Mouse (Mus musculus) hindbrain, embryonic 12.5 days (tissue): ENCODE results near the gene Pif1. TPM values are rescaled to one million over a fixed set of nuclear protein-coding genes. Genes with fewer than 3 reads are reported as not detected.

Source experiments
- ATAC-seq: fragments of 200-750 bp; cut with Nextera tagmentation; 2 replicates; pipeline ENCODE4 v1.8.0; 2017; ENCODE audit warnings: moderate TSS enrichment; ENCODE audit not compliant: low FRiP score
- H3K27ac ChIP-seq: fragments of 300-500 bp; sonication (generic); 2 replicates; pipeline ENCODE4 v1.5.1; 2016; ENCODE audit warnings: mild to moderate bottlenecking
- H3K27me3 ChIP-seq: fragments of 300-500 bp; sonication (generic); 2 replicates; pipeline ENCODE4 v1.6.1; 2016; ENCODE audit warnings: mild to moderate bottlenecking
- H3K36me3 ChIP-seq: fragments of 300-500 bp; sonication (generic); 2 replicates; pipeline ENCODE4 v1.6.1; 2016; ENCODE audit warnings: mild to moderate bottlenecking
- H3K4me1 ChIP-seq: fragments of 300-500 bp; sonication (generic); 2 replicates; pipeline ENCODE4 v1.6.1; 2016
- H3K4me2 ChIP-seq: fragments of 300-500 bp; sonication (generic); replicated peaks from 2 replicates; pipeline ENCODE4 v1.6.1; 2016; ENCODE audit warnings: mild to moderate bottlenecking
- H3K4me3 ChIP-seq: fragments of 300-500 bp; sonication (generic); 2 replicates; pipeline ENCODE4 v1.5.1; 2016; ENCODE audit warnings: mild to moderate bottlenecking
- H3K9ac ChIP-seq: fragments of 300-500 bp; sonication (generic); 2 replicates; pipeline ENCODE4 v1.6.1; 2016; ENCODE audit warnings: mild to moderate bottlenecking, moderate library complexity
- H3K9me3 ChIP-seq: fragments of 300-500 bp; sonication (generic); replicated peaks from 2 replicates; pipeline ENCODE4 v1.6.1; 2016; ENCODE audit warnings: mild to moderate bottlenecking
- WGBS: fragments of 180-500 bp; shearing (Covaris S2); methylation state at CpG from one replicate; pipeline ENCODE4 v1.1.7; 2016; 5-methylcytosine and 5-hydroxymethylcytosine counted together
- polyA plus RNA-seq: library from polyadenylated mRNA; unstranded; fragments of >200 nt; fragmentation: Nextera tagmentation; extraction: Ambion mirVana; gene quantifications from 2 replicates; pipeline ENCODE4 v1.2.1, GENCODE M21; 2016

Pif1 gene
- polyA plus RNA-seq, 1 experiment from 2014 or later = 16.5 TPM

DNA sequence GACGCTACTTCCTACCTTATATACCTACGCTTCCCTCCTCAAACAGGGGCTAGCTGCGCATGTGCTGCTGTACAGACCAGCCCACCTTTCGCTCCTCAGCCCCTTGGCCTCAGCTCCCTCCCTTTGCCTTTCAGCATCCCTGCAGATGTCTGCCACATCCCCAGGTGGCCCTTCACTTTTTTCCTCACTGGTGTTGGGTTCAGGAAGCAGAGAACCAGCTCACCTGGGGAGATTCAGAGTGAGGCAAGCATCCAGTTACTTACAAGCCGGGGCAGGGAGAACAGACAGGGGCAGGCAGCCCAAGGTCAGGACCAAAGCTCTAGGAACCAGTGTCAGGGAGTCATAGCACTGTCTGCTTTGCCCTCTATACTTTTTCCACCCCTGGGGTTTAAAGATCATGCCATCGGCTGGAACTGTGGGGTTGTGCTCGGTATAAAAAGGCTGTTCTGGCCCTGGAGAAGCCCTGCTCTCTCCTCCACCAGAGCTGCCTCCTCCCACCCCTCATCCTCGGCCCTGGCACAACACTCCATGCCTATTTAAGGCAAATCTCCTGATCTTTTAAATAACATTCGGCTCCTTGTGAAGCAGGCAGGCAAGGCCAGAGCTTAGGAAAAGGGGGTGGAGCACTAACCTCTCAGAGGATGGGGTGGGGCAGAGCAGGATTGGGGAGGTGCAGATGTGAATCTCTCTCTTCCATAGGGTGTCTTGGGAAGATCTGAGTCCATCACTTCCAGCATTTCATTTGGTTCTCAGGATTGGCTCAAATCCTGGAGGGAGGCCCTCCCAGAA lies 19.6 kb downstream of the Pif1 start:
- Histone ChIP-seq H3K9me3 (no peaks in the 10 kb centered on the region), H3K27me3 (peaks cover 6% of the 10 kb centered on the region; the same call in 1 of the 2 replicates), H3K4me1 (peaks cover 3% of the 10 kb centered on the region), H3K36me3 (no peaks in the 10 kb centered on the region), H3K4me2 (no peak overlapping the region), H3K27ac (no peak overlapping the region), H3K9ac (no peak overlapping the region), H3K4me3 (no peak overlapping the region)
- WGBS = 40% methylated on average over 9 of the region's 9 CpGs
- no peak for ATAC-seq

DNA sequence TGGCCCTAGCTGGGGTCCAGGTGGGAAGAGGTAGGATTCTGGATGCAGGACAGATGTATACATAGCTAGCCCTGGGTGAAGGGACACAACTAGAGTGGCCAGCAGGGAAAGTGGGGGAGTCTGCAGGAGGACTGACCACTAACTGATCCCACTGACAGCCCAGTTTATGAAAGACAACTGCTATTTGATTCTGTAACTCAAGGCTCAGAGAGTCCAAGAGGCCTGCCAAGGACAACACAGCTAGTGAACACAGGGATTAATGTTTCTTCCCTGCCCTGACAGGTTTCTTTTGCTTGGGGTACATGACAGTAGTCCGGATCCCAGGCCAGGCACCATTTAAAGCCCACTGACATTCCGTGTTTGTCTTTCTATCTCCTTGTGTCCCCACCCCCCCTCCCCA lies 20.2 kb downstream of the Pif1 start:
- ATAC-seq = no peak
- Histone ChIP-seq H3K4me3 (no peak overlapping the region), H3K27me3 (peaks cover 6% of the 10 kb centered on the region; the same call in 1 of the 2 replicates), H3K4me2 (no peak overlapping the region), H3K4me1 (peaks cover 3% of the 10 kb centered on the region), H3K27ac (no peak overlapping the region), H3K9me3 (no peaks in the 10 kb centered on the region), H3K36me3 (no peaks in the 10 kb centered on the region), H3K9ac (no peak overlapping the region)
- 39% methylated on average over 2 of the region's 2 CpGs for WGBS

DNA sequence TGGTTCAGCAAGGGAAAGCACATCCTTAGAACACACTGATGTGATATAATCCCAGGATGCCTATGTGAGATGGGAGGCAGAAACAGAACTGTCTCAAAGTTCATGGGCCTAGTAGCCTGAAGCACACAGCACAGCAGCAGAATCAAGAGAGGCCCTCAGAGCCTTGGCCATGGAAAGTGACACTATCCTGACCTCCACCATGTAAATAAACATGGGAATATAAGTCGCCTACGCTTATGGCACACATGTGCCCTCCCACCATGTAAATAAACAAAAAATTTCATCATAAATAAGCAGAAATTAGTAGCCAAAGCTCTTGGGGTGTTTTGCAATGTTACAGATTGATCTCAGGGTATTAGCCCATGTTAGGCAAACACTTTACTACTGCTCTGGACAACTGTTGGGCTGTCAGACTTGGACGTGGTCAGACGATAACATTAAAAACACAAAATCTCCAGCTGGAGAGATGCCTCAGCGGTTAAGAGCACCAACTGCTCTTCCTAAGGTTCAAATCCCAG lies 25.1 kb downstream of the Pif1 start:
- no peak overlapping the region for H3K4me3 ChIP-seq
- H3K36me3 ChIP-seq = no peaks in the 10 kb centered on the region
- H3K9ac ChIP-seq = no peak overlapping the region
- no peak for ATAC-seq
- H3K27me3 ChIP-seq = no peaks in the 10 kb centered on the region
- H3K4me2 ChIP-seq = no peak overlapping the region
- H3K9me3 ChIP-seq = no peaks in the 10 kb centered on the region
- no peaks in the 10 kb centered on the region for H3K4me1 ChIP-seq
- no peak overlapping the region for H3K27ac ChIP-seq
- 87% methylated on average over 5 of the region's 5 CpGs for WGBS

DNA sequence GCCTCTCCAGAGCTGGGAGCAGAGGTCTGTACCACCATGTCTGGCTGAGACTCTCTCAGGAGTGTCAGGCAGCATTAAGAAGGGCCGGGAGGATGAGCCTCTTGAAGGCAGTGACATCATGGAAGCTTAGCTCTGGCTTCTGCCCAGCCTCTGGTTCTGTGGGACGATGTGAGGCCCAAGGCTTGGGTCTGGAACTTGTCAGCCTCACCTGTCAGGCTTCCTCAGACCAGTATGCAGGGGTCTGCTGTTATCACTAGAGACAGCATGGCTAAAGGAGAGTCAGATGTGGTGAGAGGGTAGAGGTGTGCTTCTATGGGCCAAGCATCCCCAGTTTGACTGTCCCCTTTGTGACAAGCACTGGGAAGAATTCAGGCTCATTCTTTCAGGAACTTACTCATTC lies 26.1 kb downstream of the Pif1 start:
- H3K9ac ChIP-seq = no peak overlapping the region
- WGBS = 66% methylated on average over 2 of the region's 2 CpGs
- H3K36me3 ChIP-seq = no peaks in the 10 kb centered on the region
- no peak overlapping the region for H3K4me3 ChIP-seq
- no peak for ATAC-seq
- no peaks in the 10 kb centered on the region for H3K9me3 ChIP-seq
- H3K4me2 ChIP-seq = no peak overlapping the region
- H3K4me1 ChIP-seq = no peaks in the 10 kb centered on the region
- no peak overlapping the region for H3K27ac ChIP-seq
- H3K27me3 ChIP-seq = no peaks in the 10 kb centered on the region

DNA sequence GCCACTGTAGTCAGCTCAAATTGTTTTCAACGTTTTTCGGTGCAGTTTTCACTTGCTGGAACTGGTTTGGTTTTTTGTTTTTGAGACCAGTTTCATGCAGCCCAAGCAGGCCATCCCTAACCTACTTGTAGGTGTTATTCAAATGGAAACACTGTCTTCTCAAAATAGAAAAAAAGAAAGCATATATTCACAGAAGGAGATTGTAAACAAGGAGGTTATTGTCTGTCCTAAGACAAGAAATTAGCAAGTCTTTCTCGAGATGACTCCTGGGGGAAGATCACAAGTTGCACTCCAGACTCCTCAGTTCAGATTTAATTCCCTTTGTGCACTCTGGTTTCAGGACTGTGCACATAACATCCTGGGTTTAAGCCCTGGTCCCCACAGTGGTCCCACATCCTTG lies 32.4 kb downstream of the Pif1 start:
- no peak overlapping the region for H3K4me2 ChIP-seq
- WGBS = 59% methylated on average over 3 of the region's 3 CpGs
- ATAC-seq = no peak
- H3K27ac ChIP-seq = no peak overlapping the region
- no peak overlapping the region for H3K9ac ChIP-seq
- H3K4me3 ChIP-seq = no peak overlapping the region
- H3K4me1 ChIP-seq = no peaks in the 10 kb centered on the region
- H3K27me3 ChIP-seq = no peaks in the 10 kb centered on the region
- H3K36me3 ChIP-seq = no peaks in the 10 kb centered on the region
- H3K9me3 ChIP-seq = no peaks in the 10 kb centered on the region

DNA sequence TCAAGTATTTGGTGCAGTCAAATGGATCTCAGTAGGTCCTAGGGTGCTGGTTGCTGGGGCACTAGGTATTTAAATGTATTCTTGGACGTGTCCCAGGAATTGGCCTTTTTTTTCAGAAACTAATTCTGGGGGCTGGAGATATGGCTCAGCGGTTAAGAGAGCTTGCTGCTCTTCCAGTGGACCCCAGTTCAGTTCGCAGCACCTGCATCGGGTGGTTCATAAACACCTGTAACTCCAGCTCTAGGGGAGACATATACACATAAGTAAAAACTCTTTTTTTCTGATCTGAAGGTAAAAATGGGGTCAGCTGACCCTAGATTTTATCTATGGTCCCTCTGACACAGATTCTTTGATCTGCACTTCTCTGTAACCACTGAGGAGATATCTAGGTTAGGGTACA lies 34.2 kb downstream of the Pif1 start:
- H3K4me3 ChIP-seq = no peak overlapping the region
- no peak for ATAC-seq
- H3K9ac ChIP-seq = no peak overlapping the region
- H3K4me1 ChIP-seq = no peaks in the 10 kb centered on the region
- no peaks in the 10 kb centered on the region for H3K27me3 ChIP-seq
- WGBS = 90% methylated on average over 4 of the region's 4 CpGs
- H3K27ac ChIP-seq = no peak overlapping the region
- H3K9me3 ChIP-seq = no peaks in the 10 kb centered on the region
- H3K4me2 ChIP-seq = no peak overlapping the region
- H3K36me3 ChIP-seq = no peaks in the 10 kb centered on the region

DNA sequence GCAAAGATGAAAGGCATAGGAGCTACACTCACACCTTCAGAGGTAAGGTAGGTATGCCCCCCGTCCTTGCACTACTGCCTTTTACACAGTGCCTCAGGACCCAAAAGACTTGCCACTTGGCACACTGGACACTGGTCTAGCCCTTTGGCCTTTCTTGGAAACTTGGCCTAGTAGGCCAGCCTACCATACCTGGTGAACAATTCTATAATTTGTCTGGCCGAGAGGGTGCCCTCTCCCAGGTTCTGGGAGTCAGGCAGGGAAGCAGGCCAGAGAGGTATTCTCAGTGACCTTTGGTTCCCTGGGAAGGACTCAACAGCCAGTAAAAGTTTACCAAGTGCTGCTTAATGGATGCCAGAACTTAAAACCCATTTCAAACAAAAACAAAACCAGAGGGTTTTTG lies 34.7 kb downstream of the Pif1 start:
- no peaks in the 10 kb centered on the region for H3K4me1 ChIP-seq
- H3K4me2 ChIP-seq = no peak overlapping the region
- no peaks in the 10 kb centered on the region for H3K27me3 ChIP-seq
- H3K9me3 ChIP-seq = no peaks in the 10 kb centered on the region
- no peaks in the 10 kb centered on the region for H3K36me3 ChIP-seq
- H3K4me3 ChIP-seq = no peak overlapping the region
- ATAC-seq = no peak
- WGBS = 75% methylated on average over 2 of the region's 2 CpGs
- no peak overlapping the region for H3K9ac ChIP-seq
- no peak overlapping the region for H3K27ac ChIP-seq

DNA sequence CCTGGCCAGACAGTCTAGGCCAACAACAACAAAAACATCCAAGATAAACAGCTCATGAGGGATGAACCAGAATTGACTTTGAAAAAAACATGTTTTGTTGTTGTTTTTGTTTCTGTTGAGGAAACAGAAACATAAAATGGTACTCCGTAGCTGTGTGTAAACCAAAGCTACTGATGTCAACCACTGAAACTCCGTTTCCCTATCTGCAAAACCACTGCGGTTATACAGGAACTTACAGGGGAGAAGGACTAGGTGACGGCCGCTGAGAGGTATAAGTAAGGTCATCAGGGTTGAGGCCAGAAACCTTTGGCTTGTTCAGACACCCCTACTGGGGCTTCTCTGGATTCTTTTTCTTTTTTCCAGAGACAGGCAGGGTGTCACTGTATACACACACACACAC lies 35.9 kb downstream of the Pif1 start:
- 86% methylated on average over 5 of the region's 5 CpGs for WGBS
- ATAC-seq = no peak

DNA sequence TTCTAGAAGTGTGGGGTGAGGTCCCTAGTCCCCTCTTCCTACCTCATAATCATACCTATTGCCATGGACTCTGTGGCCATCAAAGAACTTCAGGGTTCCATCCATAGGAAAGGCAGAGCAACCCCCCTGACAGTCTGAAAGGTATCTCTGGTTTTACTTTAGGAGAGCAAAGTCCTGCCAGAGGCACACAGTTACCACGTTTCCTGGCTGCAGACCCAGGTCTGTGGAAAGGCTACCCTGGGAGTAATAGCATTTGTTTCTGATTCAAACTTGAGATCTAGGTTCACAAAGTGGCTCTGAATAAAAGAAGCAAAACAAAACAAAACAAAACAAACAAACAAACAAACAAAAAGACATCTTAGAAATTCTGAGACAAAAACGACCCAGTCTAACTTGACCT lies 37.3 kb downstream of the Pif1 start:
- WGBS = 74% methylated on average over 2 of the region's 2 CpGs
- no peaks in the 10 kb centered on the region for H3K9me3 ChIP-seq

More for the DNA sequence above, 35.9 kb downstream of the Pif1 start:
- H3K4me2 ChIP-seq = no peak overlapping the region
- H3K4me3 ChIP-seq = no peak overlapping the region
- H3K9me3 ChIP-seq = no peaks in the 10 kb centered on the region
- H3K27ac ChIP-seq = no peak overlapping the region
- H3K9ac ChIP-seq = no peak overlapping the region
- H3K4me1 ChIP-seq = no peaks in the 10 kb centered on the region
- H3K36me3 ChIP-seq = no peaks in the 10 kb centered on the region
- peaks cover 9% of the 10 kb centered on the region for H3K27me3 ChIP-seq

DNA sequence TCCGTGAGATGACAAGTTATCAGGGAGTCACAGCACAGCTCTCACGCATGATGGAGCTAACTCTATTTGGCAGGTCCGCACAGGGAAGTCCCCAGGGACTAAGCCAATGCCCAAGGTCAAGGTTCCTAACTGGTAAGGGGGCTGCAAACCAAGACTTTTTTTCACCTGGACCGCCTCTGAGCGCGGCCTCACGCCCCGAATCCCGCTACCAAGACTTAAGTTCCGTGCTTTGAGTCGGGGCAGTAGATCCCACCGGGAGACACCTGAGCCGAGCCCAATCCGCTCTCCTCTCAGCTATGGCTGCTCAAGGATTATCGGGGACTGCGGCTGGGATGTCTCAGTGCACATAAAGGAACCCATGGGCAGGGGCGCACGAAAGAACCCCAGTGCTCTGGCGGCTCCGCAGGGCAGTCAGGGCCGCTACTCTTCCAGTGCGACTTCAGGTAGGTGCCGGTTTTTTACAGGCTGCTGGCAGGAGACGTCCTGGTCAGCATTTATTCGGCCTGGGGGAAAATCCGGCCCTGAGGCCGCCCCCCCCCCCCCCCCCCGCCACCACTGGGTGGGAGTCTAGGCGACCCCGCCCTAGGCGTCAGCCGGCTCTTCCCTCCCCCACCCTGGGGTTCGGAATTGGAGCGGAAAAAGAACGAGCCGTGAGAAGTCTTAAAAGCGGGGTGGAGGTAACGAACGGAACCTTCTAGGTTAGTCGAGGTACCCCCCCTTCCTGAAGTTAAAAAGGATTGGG lies 42.2 kb downstream of the Pif1 start, which contains the start of gene Rbpms2:
TSS of gene Rbpms2 (plus strand) at position 624 of the 742 bp plus-strand sequence.
- peak within 1 kb of the TSS; percentile 58 for H3K4me3 ChIP-seq
- peaks cover 45% of the 10 kb centered on the region for H3K27me3 ChIP-seq
- H3K27ac ChIP-seq = no peak within 1 kb of the TSS
- H3K9ac ChIP-seq = peak within 1 kb of the TSS; percentile 67
- H3K4me2 ChIP-seq = peak within 1 kb of the TSS; percentile 88
- no peaks in the 10 kb centered on the region for H3K36me3 ChIP-seq
- no peaks in the 10 kb centered on the region for H3K9me3 ChIP-seq
- WGBS = 1% methylated on average over 35 of the region's 40 CpGs
- no peak for ATAC-seq
- peaks cover 18% of the 10 kb centered on the region for H3K4me1 ChIP-seq

More for the DNA sequence above, 37.3 kb downstream of the Pif1 start:
- no peak for ATAC-seq
- Histone ChIP-seq H3K9ac (no peak overlapping the region), H3K27ac (no peak overlapping the region), H3K4me2 (no peak overlapping the region), H3K4me3 (no peak overlapping the region), H3K4me1 (peaks cover 6% of the 10 kb centered on the region), H3K27me3 (peaks cover 20% of the 10 kb centered on the region), H3K36me3 (no peaks in the 10 kb centered on the region)

DNA sequence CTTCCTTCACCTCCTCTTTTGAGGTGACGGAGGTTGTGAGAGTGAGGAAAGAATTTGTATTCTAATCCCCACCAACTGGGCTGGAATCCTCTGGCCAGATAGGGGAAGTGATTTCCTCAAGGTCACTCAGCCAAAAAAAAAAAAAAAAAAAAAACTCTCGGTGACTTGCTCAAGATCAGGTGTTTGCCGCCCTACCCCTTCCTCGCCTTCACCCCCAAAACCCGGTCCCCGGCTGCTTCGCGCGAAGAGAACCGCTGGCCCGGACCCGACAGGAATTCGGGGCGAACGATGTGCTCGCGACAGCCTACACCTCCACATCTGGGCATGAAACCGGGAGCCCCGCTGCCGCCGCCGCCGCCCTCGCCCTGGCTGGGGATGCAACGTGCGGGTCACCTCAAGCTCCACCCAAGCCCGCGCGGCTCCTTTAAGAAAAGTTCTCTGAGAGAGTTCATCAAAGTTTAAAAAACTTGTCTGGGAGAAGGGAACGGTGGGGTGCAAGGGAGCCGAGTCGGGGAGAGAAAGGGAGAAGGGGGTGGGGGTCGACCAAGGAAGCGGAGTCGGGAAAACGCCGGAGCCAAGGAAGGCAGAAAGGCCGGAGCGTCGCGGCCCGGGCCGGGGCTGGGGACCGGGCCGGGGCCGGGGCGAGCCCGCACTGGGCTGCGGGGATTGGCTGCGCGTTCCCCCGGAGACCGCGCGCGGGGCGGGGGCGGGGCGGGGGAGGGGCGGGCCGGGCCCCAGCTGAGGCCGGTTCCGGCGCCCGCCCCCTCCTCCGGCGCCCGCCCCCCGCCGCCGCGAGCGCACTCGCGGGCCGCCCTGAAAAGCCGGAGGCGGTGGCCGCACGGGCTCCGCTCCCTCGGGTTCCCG lies 43.0 kb downstream of the Pif1 start:
- peak overlapping the region; percentile 88 for H3K4me2 ChIP-seq
- under 1% methylated on average over 44 of the region's 83 CpGs for WGBS
- H3K27ac ChIP-seq = no peak overlapping the region
- H3K9ac ChIP-seq = peak overlapping the region; percentile 67
- H3K4me1 ChIP-seq = peaks cover 18% of the 10 kb centered on the region
- peaks cover 45% of the 10 kb centered on the region for H3K27me3 ChIP-seq
- no peaks in the 10 kb centered on the region for H3K9me3 ChIP-seq
- ATAC-seq = peak; percentile 90
- peak overlapping the region; percentile 58 for H3K4me3 ChIP-seq
- H3K36me3 ChIP-seq = no peaks in the 10 kb centered on the region
